In the genomic region with DNA sequence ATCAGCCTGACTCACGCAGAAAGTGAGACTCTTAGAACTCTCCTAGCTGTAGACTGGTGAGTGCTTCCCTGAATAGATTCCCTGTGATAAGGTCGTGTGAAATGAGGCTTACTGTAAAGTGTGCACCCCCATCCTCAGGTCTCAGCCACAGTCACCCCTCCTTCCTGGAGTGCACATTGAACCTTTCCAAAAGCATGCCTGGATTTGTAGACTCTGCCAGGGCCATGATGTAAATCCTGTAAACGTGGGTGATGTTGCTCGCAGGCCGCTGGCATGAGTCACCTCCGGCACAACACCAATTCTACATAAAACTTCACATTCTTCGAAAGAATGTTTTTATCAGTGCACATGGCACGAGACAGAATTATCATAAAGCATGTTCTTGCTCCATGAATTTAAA, we compare ENCODE assay signal across 29 mouse cellular contexts.
DNase-seq lines count a peak whose midpoint lies in the region; ATAC-seq lines count a peak whose summit lies in the region.
"Had no signal": no experiment of that assay in that cellular context is flagged by ENCODE, and none has a peak within 500 bp of the region (broad histone marks: within the 10 kb centered on the region; RNA-seq: fewer than 3 reads in every experiment).

No protein-coding gene starts in this region.

- no peak for DNase-seq in frontal cortex, postnatal 10 days (ENCODE audit: low spot score in 2 of 2)
- no peak for DNase-seq in heart, postnatal 14 days
- peak; percentile 13 to 34 for DNase-seq in left cerebral cortex, postnatal 36 days (ENCODE audit: low spot score in 2 of 2)
- no peak for DNase-seq in left cerebral cortex, postnatal 4 days
- DNase-seq in right cerebral cortex, postnatal 25 days, result peak; percentile 27
- no peak for DNase-seq in right cerebral cortex, postnatal 10 days (ENCODE audit: low spot score in 2 of 2)
- DNase-seq: adrenal gland, postnatal 10 days; cerebellum, adult 11-12 months; cerebellum, adult 8-10 months; cerebellum, postnatal 10 days; cerebellum, postnatal 36 days; embryo, embryonic 11 days; gastrocnemius, adult 2 months; gastrocnemius, postnatal 14 days; heart, adult 18-20 months; heart, postnatal 36 days had no signal

- no peak overlapping the region for H3K4me3 ChIP-seq in heart, embryonic 13.5 days
- H3K4me3 ChIP-seq: embryonic facial prominence, embryonic 10.5 days; embryonic facial prominence, embryonic 13.5 days; forebrain, embryonic 10.5 days; forebrain, embryonic 13.5 days; gastrocnemius, adult 2 months; heart, embryonic 10.5 days; hindbrain, embryonic 10.5 days; hindbrain, embryonic 13.5 days; intestine, embryonic 15.5 days had no signal

- H3K36me3 ChIP-seq in heart, embryonic 13.5 days, result no peaks in the 10 kb centered on the region
- H3K36me3 ChIP-seq: embryonic facial prominence, embryonic 10.5 days; embryonic facial prominence, embryonic 13.5 days; forebrain, embryonic 10.5 days; heart, embryonic 10.5 days; hindbrain, embryonic 10.5 days; hindbrain, embryonic 13.5 days; intestine, embryonic 15.5 days had no signal

- H3K9me3 ChIP-seq in heart, embryonic 13.5 days, result no peaks in the 10 kb centered on the region
- H3K9me3 ChIP-seq: embryonic facial prominence, embryonic 10.5 days; embryonic facial prominence, embryonic 13.5 days; forebrain, embryonic 10.5 days; forebrain, embryonic 13.5 days; heart, embryonic 10.5 days; hindbrain, embryonic 10.5 days; hindbrain, embryonic 13.5 days; intestine, embryonic 15.5 days had no signal

- H3K4me1 ChIP-seq in heart, embryonic 13.5 days, result no peaks in the 10 kb centered on the region; the same call in 1 of the 2 replicates
- H3K4me1 ChIP-seq: embryonic facial prominence, embryonic 10.5 days; embryonic facial prominence, embryonic 13.5 days; forebrain, embryonic 10.5 days; forebrain, embryonic 13.5 days; heart, embryonic 10.5 days; hindbrain, embryonic 10.5 days; hindbrain, embryonic 13.5 days; intestine, embryonic 15.5 days had no signal

- 58% methylated on average over 8 of the region's 8 CpGs for WGBS in heart, embryonic 13.5 days

- intact Hi-C loops in heart, postnatal 14 days (cut with DNase I), result no loop called here
- intact Hi-C loops in left cerebral cortex, postnatal 36 days (cut with DNase I), result no loop called here
- intact Hi-C loops in left cerebral cortex, postnatal 4 days (cut with DNase I), result no loop called here

- peak overlapping the region; percentile 26; the same call in 1 of the 2 replicates for H3K27ac ChIP-seq in heart, embryonic 13.5 days (replicated peaks)
- H3K27ac ChIP-seq: embryonic facial prominence, embryonic 10.5 days; embryonic facial prominence, embryonic 13.5 days; forebrain, embryonic 10.5 days; forebrain, embryonic 13.5 days; gastrocnemius, adult 2 months; heart, embryonic 10.5 days; hindbrain, embryonic 10.5 days; hindbrain, embryonic 13.5 days; intestine, embryonic 15.5 days had no signal

- H3K9ac ChIP-seq in heart, embryonic 13.5 days, result no peak overlapping the region
- H3K9ac ChIP-seq: embryonic facial prominence, embryonic 13.5 days; forebrain, embryonic 13.5 days; hindbrain, embryonic 13.5 days; intestine, embryonic 15.5 days had no signal

- peak; percentile 57; the same call in 1 of the 2 replicates for ATAC-seq in frontal cortex, adult (ENCODE audit: low TSS enrichment)
- ATAC-seq in heart, embryonic 13.5 days (ENCODE audit: extremely low read depth, insufficient number of reproducible peaks, low FRiP score, low TSS enrichment), result no peak
- ATAC-seq: activated CD4-positive, CD25-positive, alpha-beta regulatory T cell, adult 4 months; forebrain, embryonic 13.5 days; forebrain, embryonic 16.5 days; hindbrain, embryonic 16.5 days; intestine, embryonic 15.5 days had no signal

- no peaks in the 10 kb centered on the region for H3K27me3 ChIP-seq in heart, embryonic 13.5 days (replicated peaks)
- H3K27me3 ChIP-seq: embryonic facial prominence, embryonic 13.5 days; forebrain, embryonic 13.5 days; hindbrain, embryonic 13.5 days; intestine, embryonic 15.5 days had no signal

- H3K4me2 ChIP-seq in heart, embryonic 13.5 days, result no peak overlapping the region
- H3K4me2 ChIP-seq: embryonic facial prominence, embryonic 13.5 days; forebrain, embryonic 13.5 days; hindbrain, embryonic 13.5 days; intestine, embryonic 15.5 days had no signal

Comparison
In these comparisons a context has a peak if more than half of its experiments do, and no peak if none do; other contexts are left out.
1. DNase-seq: peak in left cerebral cortex, postnatal 36 days (2 of 2) and right cerebral cortex, postnatal 25 days (single experiment); none in frontal cortex, postnatal 10 days (0 of 2), heart, postnatal 14 days (0 of 2), left cerebral cortex, postnatal 4 days (single experiment) and right cerebral cortex, postnatal 10 days (0 of 2).